In genomic region chr2:163237999-163238529, GRCm38 (mm10) we compare ENCODE assay signal across 9 mouse cellular contexts. TPM values are rescaled to one million over a fixed set of nuclear protein-coding genes. Genes with fewer than 3 reads are reported as not detected.
A peak's percentile ranks its signal among the peaks of the same experiment; 100 is the strongest.
DNase-seq lines count a peak whose midpoint lies in the region; ATAC-seq and TF ChIP-seq lines count a peak whose summit lies in the region.
"Had no signal": no experiment of that assay in that cellular context is flagged by ENCODE, and none has a peak within 500 bp of the region (broad histone marks: within the 10 kb centered on the region; RNA-seq: fewer than 3 reads in every experiment).

No protein-coding gene starts in this region.

- H3K4me1 ChIP-seq in forebrain, embryonic 13.5 days = peaks cover 45% of the 10 kb centered on the region
- H3K4me1 ChIP-seq in midbrain, embryonic 11.5 days (ENCODE audit: control insufficient read depth, insufficient read depth, low read length) = peaks cover 13% of the 10 kb centered on the region

- TF ChIP-seq CTCF in layer of hippocampus, adult 2 months (conservative IDR thresholded peaks at IDR 0.05) = no peak

- ATAC-seq in forebrain, embryonic 13.5 days = peak; percentile 54
- ATAC-seq in midbrain, embryonic 11.5 days (ENCODE audit: low FRiP score) = peak; percentile 52
- no peak for ATAC-seq in erythroid progenitor cell, adult 5-6 weeks (replicated peaks; ENCODE audit: low FRiP score, poor library complexity, severe bottlenecking)

- no peak overlapping the region for H3K27ac ChIP-seq in layer of hippocampus, adult 2 months
- H3K27ac ChIP-seq in forebrain, embryonic 13.5 days = peak overlapping the region; percentile 68
- no peak overlapping the region for H3K27ac ChIP-seq in midbrain, embryonic 11.5 days (ENCODE audit: low read depth, low read length)
- H3K27ac ChIP-seq: embryonic facial prominence, embryonic 13.5 days had no signal

- H3K27me3 ChIP-seq in forebrain, embryonic 13.5 days = no peaks in the 10 kb centered on the region
- no peaks in the 10 kb centered on the region for H3K27me3 ChIP-seq in midbrain, embryonic 11.5 days (ENCODE audit: control insufficient read depth, insufficient read depth, low read length)
- H3K27me3 ChIP-seq: embryonic facial prominence, embryonic 13.5 days had no signal

- no peaks in the 10 kb centered on the region for H3K9me3 ChIP-seq in forebrain, embryonic 13.5 days (replicated peaks)
- H3K9me3 ChIP-seq in midbrain, embryonic 11.5 days (ENCODE audit: control insufficient read depth, low read length) = no peaks in the 10 kb centered on the region
- H3K9me3 ChIP-seq: embryonic facial prominence, embryonic 13.5 days had no signal

- 45% methylated on average over 12 of the region's 12 CpGs for WGBS in forebrain, embryonic 13.5 days
- 88% methylated on average over 12 of the region's 12 CpGs for WGBS in midbrain, embryonic 11.5 days

- H3K9ac ChIP-seq in forebrain, embryonic 13.5 days = no peak overlapping the region
- H3K9ac ChIP-seq in midbrain, embryonic 11.5 days (ENCODE audit: low read length) = no peak overlapping the region
- H3K9ac ChIP-seq: embryonic facial prominence, embryonic 13.5 days had no signal

- peak; percentile 28 to 45 for DNase-seq in layer of hippocampus, adult 2 months (ENCODE audit: low spot score in 2 of 2)
- no peak for DNase-seq in layer of hippocampus, adult 9-10 months (ENCODE audit: low spot score)
- DNase-seq in brain, adult 2 months (ENCODE audit: low read depth, low spot score) = peak; percentile 41
- no peak for DNase-seq in midbrain, embryonic 11.5 days (ENCODE audit: low spot score, missing footprints)
- no peak for DNase-seq in natural killer cell, adult 2 months (ENCODE audit: low spot score in 2 of 2)

- no peaks in the 10 kb centered on the region for H3K36me3 ChIP-seq in forebrain, embryonic 13.5 days (ENCODE audit: poor library complexity, severe bottlenecking)
- no peaks in the 10 kb centered on the region for H3K36me3 ChIP-seq in midbrain, embryonic 11.5 days (ENCODE audit: control insufficient read depth, insufficient read depth, low read length)
- H3K36me3 ChIP-seq: embryonic facial prominence, embryonic 13.5 days had no signal

- no peak overlapping the region for H3K4me3 ChIP-seq in layer of hippocampus, adult 2 months
- no peak overlapping the region for H3K4me3 ChIP-seq in forebrain, embryonic 13.5 days
- H3K4me3 ChIP-seq in midbrain, embryonic 11.5 days (ENCODE audit: low read depth, low read length) = no peak overlapping the region
- H3K4me3 ChIP-seq: embryonic facial prominence, embryonic 13.5 days had no signal

- peak overlapping the region; percentile 18; the same call in 1 of the 2 replicates for H3K4me2 ChIP-seq in forebrain, embryonic 13.5 days
- H3K4me2 ChIP-seq in midbrain, embryonic 11.5 days = no peak overlapping the region
- H3K4me2 ChIP-seq: embryonic facial prominence, embryonic 13.5 days; liver, embryonic 11.5 days had no signal

RNA-seq across cellular contexts. Expression of gene Tox2, which starts 35.1 kb away (rescaled TPM):
- total RNA-seq in layer of hippocampus, adult 2 months (2021) = 10 to 100 TPM; 20.8 to 21.3 TPM
- polyA plus RNA-seq in forebrain, embryonic 13.5 days (2015; fragmentation: Nextera tagmentation; extraction: Ambion mirVana) = 17.9 and 20.6 TPM in 2 replicates
- polyA plus RNA-seq in midbrain, embryonic 11.5 days (2014; fragmentation: Nextera tagmentation; extraction: Ambion mirVana) = 37.3 and 38.2 TPM in 2 replicates
- not detected in 2 replicates for total RNA-seq in erythroid progenitor cell, adult 5-6 weeks (2015; ENCODE audit: low replicate concordance)
- not detected in 2 replicates for total RNA-seq in erythroid progenitor cell, adult 5-6 weeks (2017; ENCODE audit: low replicate concordance)

Comparison
In these comparisons a context has a peak if more than half of its experiments do, and no peak if none do; other contexts are left out.
1. DNase-seq: peak in layer of hippocampus, adult 2 months (2 of 2) and brain, adult 2 months (single experiment); none in layer of hippocampus, adult 9-10 months (single experiment), midbrain, embryonic 11.5 days (single experiment) and natural killer cell, adult 2 months (0 of 2).
2. RNA of gene Tox2, which starts 35.1 kb away (total RNA-seq): 20.8 to 21.3 TPM in layer of hippocampus, adult 2 months; not detected in erythroid progenitor cell, adult 5-6 weeks; every median in the first group is over 10 times any median in the second.